Mouse (Mus musculus) heart, postnatal 0 days (tissue): ENCODE measurements at regions not wholly inside any gene's neighbourhood (a gene's known extent, or its start where the extent isn't known, plus 50 kb on each side); places are given as distances from the start of the nearest gene placed in this dataset.
"Not testable (repeated sequence)": the region's sequence is repeated elsewhere in the genome, so short reads cannot be mapped to it uniquely, and the experiment has no call there.

Experiments
- ATAC-seq: fragments of 200-750 bp; cut with Nextera tagmentation; 2 replicates; pipeline ENCODE4 v1.8.0; 2017; ENCODE audit warnings: low read depth, moderate number of reproducible peaks, moderate library complexity; ENCODE audit not compliant: insufficient read depth
- DNase-seq: peaks from one replicate; pipeline ENCODE4 v3.0.0-alpha.2; 2016; ENCODE audit warnings: low spot score
- H3K27ac ChIP-seq: fragments of 300-500 bp; sonication (generic); 2 replicates; pipeline ENCODE4 v1.5.1; 2014; ENCODE audit warnings: low read depth, mild to moderate bottlenecking
- H3K27me3 ChIP-seq: fragments of 300-500 bp; sonication (generic); 2 replicates; pipeline ENCODE4 v1.6.1; 2014; ENCODE audit warnings: low read length, mixed read lengths; ENCODE audit not compliant: control insufficient read depth, insufficient read depth
- H3K36me3 ChIP-seq: fragments of 300-500 bp; sonication (generic); replicated peaks from 2 replicates; pipeline ENCODE4 v1.6.1; 2014; ENCODE audit warnings: low read length, mixed read lengths; ENCODE audit not compliant: control insufficient read depth, insufficient read depth
- H3K4me1 ChIP-seq: fragments of 300-500 bp; sonication (generic); 2 replicates; pipeline ENCODE4 v1.6.1; 2014; ENCODE audit warnings: antibody characterized with exemption; ENCODE audit not compliant: control insufficient read depth, insufficient read depth
- H3K4me2 ChIP-seq: fragments of 300-500 bp; sonication (generic); 2 replicates; pipeline ENCODE4 v1.6.1; 2014; ENCODE audit warnings: low read depth, mild to moderate bottlenecking, low read length, moderate library complexity
- H3K4me3 ChIP-seq: fragments of 300-500 bp; sonication (generic); 2 replicates; pipeline ENCODE4 v1.5.1; 2014; ENCODE audit warnings: low read depth, low read length
- H3K9ac ChIP-seq: fragments of 300-500 bp; sonication (generic); replicated peaks from 2 replicates; pipeline ENCODE4 v1.6.1; 2014; ENCODE audit warnings: low read depth, low read length, mixed read lengths
- H3K9me3 ChIP-seq: fragments of 300-500 bp; sonication (generic); replicated peaks from 2 replicates; pipeline ENCODE4 v1.6.1; 2016; ENCODE audit warnings: low read length; ENCODE audit not compliant: control insufficient read depth
- CTCF ChIP-seq: IDR thresholded peaks from 2 replicates; pipeline ENCODE4 v1.5.1; 2016; ENCODE audit warnings: antibody characterized with exemption, control low read depth, low read depth
- EP300 ChIP-seq: IDR thresholded peaks from 2 replicates; pipeline ENCODE4 v1.6.1; 2016; ENCODE audit warnings: antibody characterized with exemption, low read depth
- WGBS: fragments of 180-500 bp; shearing (Covaris S2); extraction: QIAGEN DNeasy Blood & Tissue Kit; methylation state at CpG from one replicate; pipeline ENCODE4 v1.1.7; 2014; 5-methylcytosine and 5-hydroxymethylcytosine counted together

DNA sequence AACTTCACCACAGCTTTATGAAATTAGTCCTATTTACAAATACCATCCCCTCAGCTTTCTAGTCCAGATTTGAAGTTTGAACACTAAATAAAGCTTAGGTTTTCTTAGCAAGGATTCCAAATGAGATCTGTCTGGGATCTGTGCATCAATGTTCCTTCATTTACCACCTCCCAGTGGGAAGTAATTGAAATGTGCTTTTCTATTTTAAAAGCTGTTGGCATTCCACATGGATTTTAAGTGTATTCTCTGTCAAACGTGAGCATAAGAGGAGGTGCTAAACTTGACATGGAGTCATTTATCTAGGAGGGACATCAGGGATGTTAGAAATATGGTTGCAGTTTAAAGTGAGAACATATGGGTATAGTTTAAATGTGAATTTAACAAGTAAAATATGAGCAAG, 364.0 kb downstream of the Prdm13 start:
- H3K4me2 ChIP-seq: no peak overlapping the region
- H3K9me3 ChIP-seq: no peaks in the 10 kb centered on the region
- H3K27me3 ChIP-seq: no peaks in the 10 kb centered on the region
- DNase-seq (no peak), ATAC-seq (no peak)
- no peak overlapping the region for H3K27ac ChIP-seq
- no peaks in the 10 kb centered on the region for H3K4me1 ChIP-seq
- 36% methylated on average over 1 of the region's 1 CpGs for WGBS
- H3K36me3 ChIP-seq: no peaks in the 10 kb centered on the region
- H3K9ac ChIP-seq: no peak overlapping the region
- TF ChIP-seq EP300 (no peak), CTCF (no peak)
- H3K4me3 ChIP-seq: no peak overlapping the region

DNA sequence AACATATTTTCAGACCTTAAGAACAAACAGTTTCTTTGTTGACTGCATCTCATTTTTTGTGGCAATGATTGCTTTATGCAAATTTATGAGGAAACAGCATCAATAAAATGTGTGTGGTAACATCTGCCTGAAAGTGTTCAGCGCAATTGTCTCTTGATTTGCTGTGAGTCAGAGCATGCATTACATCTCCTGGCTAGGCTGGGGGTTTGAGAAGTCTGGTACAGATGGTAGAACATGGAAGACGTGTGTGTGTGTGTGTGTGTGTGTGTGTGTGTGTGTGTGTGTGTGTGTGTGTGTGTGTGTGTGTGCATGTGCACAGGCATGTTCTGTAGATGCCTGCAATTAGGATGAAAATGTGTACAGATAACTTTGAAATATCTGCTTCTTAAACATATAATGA, 376.5 kb downstream of the Prdm13 start:
- not testable (repeated sequence) for H3K9me3 ChIP-seq, DNase-seq, H3K27ac ChIP-seq, H3K27me3 ChIP-seq, H3K9ac ChIP-seq, H3K4me2 ChIP-seq, H3K4me1 ChIP-seq, H3K36me3 ChIP-seq, H3K4me3 ChIP-seq, ATAC-seq
- 66% methylated on average over 2 of the region's 2 CpGs for WGBS

DNA sequence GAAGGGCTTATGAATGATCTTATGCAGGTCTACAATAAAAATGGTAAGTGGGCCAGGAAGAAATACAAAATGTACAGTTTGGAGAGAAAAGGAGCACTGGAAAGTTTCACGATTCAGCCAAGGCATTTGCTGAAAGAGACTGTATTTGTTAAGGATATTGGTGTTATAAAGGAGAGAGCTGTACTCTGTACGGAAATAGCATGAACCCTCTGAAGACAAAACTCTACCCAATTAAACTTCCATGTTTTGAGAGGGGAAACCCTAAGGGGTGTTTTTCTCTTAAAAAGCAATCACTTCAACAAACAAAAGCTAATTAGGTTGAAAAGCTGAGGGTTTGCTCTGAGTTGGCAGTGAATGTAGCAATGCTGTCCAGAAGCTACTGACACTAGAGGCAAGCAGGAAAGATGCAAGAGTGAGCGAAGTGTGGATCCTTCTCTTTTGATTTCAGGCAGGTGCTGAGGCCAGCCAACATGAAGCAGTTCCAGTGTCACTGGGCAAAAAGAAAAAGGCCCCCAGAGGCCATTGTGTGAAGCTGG, 378.2 kb downstream of the Prdm13 start:
- Histone ChIP-seq H3K9ac (no peak overlapping the region), H3K4me1 (no peaks in the 10 kb centered on the region), H3K4me2 (no peak overlapping the region), H3K27ac (no peak overlapping the region), H3K9me3 (no peaks in the 10 kb centered on the region), H3K27me3 (no peaks in the 10 kb centered on the region), H3K4me3 (no peak overlapping the region), H3K36me3 (no peaks in the 10 kb centered on the region)
- ATAC-seq (no peak), DNase-seq (no peak)
- 73% methylated on average over 3 of the region's 3 CpGs for WGBS
- TF ChIP-seq CTCF (no peak), EP300 (no peak)

DNA sequence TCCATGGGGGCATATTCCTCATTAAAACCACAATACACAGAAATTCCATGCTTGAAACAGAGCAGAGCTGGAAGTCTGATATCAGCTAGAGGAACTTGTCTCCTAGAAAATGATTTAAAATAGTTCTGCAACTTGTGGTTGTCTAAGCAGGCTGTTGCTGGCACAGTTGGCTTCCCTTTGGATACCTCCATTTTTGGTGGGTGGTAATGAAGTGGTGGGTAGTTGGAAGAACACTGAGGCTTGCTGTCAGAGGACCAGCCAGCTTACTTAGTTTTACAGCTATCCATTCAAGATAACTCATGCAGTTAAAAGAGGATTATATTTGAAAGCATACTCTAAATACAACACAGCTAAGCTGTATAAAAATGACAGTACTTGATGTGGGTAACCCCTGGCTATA, 385.6 kb downstream of the Prdm13 start:
- Histone ChIP-seq H3K27ac (no peak overlapping the region), H3K4me3 (no peak overlapping the region), H3K36me3 (no peaks in the 10 kb centered on the region), H3K4me2 (no peak overlapping the region), H3K27me3 (no peaks in the 10 kb centered on the region), H3K4me1 (no peaks in the 10 kb centered on the region), H3K9ac (no peak overlapping the region), H3K9me3 (no peaks in the 10 kb centered on the region)
- ATAC-seq (no peak), DNase-seq (no peak)
- TF ChIP-seq EP300 (no peak), CTCF (no peak)

DNA sequence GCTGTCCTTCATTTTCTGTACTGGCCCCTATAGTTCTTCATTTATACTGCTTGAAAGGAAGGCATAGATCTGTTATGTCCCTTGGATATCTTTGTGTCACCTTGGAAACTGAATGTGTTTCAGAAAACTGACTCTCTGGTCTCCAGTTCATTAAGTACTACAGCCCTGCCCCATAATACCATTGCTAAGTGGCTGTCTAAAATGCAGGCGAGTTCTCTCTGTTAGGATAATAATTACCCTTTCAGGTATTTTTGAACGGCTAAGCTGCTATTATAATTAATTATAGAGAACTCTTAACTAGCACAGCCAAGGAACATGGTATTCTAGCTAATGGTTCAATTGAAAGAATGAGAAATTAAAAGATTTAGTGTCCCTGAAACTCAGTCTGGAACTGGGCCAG, 418.5 kb downstream of the Prdm13 start:
- Histone ChIP-seq H3K27me3 (no peaks in the 10 kb centered on the region), H3K4me2 (no peak overlapping the region), H3K9ac (no peak overlapping the region), H3K36me3 (no peaks in the 10 kb centered on the region), H3K4me1 (no peaks in the 10 kb centered on the region), H3K4me3 (no peak overlapping the region), H3K9me3 (no peaks in the 10 kb centered on the region), H3K27ac (no peak overlapping the region)
- ATAC-seq: no peak
- 65% methylated on average over 2 of the region's 2 CpGs for WGBS
- no peak for DNase-seq
- TF ChIP-seq CTCF: no peak
- TF ChIP-seq EP300: no peak

DNA sequence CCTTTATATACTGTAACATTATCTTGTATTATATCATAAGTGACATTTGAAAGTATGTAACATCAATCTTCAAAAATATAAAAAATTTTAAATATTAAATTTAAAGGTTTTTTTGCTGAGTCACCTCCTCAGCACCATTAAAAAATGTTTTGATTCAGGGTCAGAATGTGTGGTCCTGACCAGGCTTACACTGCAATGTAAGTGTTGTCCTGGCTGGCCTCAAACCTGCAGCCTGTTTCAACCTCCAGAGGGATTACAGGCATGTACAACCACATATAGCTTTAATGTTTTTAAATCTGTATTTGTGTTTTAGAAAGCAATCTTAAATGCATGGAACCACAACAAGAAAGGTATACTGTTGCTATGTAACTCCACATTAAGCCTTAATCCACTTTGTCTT, 418.9 kb downstream of the Prdm13 start:
- TF ChIP-seq EP300: no peak
- TF ChIP-seq CTCF: no peak
- Histone ChIP-seq H3K27me3 (no peaks in the 10 kb centered on the region), H3K36me3 (no peaks in the 10 kb centered on the region), H3K4me3 (no peak overlapping the region), H3K9ac (no peak overlapping the region), H3K27ac (no peak overlapping the region), H3K4me2 (no peak overlapping the region), H3K4me1 (no peaks in the 10 kb centered on the region), H3K9me3 (no peaks in the 10 kb centered on the region)
- no peak for ATAC-seq
- DNase-seq: no peak
